Mouse (Mus musculus): ENCODE results near the gene Rnaseh2a. TPM values are rescaled to one million over a fixed set of nuclear protein-coding genes. Genes with fewer than 3 reads are reported as not detected.

Rnaseh2a gene
- polyA plus RNA-seq, 1 experiment from 2014 or later: 55.0 TPM

DNA sequence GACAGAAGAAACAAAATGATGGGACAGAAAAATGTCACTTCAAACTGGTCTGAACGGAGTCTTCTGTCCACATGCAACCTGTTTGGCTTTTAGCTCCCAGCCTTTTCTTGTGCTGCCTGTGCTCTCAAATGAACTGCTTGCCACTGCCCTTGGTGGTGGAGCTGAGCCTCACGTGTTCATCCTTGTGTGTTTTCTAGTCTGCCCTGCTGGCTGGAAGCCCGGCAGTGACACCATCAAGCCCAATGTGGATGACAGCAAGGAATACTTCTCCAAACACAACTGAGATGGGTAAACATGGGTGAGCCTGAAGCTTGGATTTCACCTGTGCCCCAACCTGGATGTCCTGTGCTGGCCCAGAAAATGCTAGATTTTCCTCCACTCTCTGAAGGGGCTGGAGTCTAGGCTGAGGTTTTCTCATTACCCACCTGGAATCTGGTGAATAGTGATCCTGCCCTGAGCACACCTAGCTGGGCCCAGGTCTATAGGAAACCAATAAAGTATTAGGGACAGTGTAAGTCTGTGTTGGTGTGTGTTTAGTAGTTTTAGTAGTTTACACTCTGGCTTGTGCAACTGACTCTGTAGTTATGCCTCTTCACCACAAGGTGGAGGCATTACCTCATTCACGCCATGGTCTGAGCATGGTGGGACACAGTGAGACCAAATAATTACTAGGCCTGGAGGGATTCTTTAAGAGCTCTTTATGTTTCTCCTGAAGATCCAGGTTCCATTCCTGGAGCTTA is 4.4 kb upstream of the Rnaseh2a start:
- Histone ChIP-seq H3K9ac (no peak overlapping the region), H3K27me3 (peaks cover 15% of the 10 kb centered on the region), H3K9me3 (no peaks in the 10 kb centered on the region), H3K4me1 (replicated peaks) (peaks cover 69% of the 10 kb centered on the region), H3K36me3 (peaks cover 44% of the 10 kb centered on the region), H3K27ac (replicated peaks) (no peak overlapping the region), H3K4me2 (no peak overlapping the region), H3K4me3 (no peak overlapping the region; the same call in 1 of the 2 replicates)
- no peak for ATAC-seq (ENCODE audit: low read depth)
- 62% methylated on average over 4 of the region's 4 CpGs for WGBS

- H3K4me1 ChIP-seq (replicated peaks): peaks cover 69% of the 10 kb centered on the region
- H3K9me3 ChIP-seq: no peaks in the 10 kb centered on the region
- H3K36me3 ChIP-seq: peaks cover 44% of the 10 kb centered on the region
- 96% methylated on average over 1 of the region's 1 CpGs for WGBS
- no peak overlapping the region for H3K4me2 ChIP-seq
- no peak overlapping the region for H3K4me3 ChIP-seq
- H3K9ac ChIP-seq: no peak overlapping the region
- no peak for ATAC-seq (ENCODE audit: low read depth)
- peaks cover 12% of the 10 kb centered on the region for H3K27me3 ChIP-seq
- no peak overlapping the region for H3K27ac ChIP-seq (replicated peaks)
Observed at GRCm38 (mm10) chr8:84973079-84973478, 3.5 kb upstream of the Rnaseh2a start.

DNA sequence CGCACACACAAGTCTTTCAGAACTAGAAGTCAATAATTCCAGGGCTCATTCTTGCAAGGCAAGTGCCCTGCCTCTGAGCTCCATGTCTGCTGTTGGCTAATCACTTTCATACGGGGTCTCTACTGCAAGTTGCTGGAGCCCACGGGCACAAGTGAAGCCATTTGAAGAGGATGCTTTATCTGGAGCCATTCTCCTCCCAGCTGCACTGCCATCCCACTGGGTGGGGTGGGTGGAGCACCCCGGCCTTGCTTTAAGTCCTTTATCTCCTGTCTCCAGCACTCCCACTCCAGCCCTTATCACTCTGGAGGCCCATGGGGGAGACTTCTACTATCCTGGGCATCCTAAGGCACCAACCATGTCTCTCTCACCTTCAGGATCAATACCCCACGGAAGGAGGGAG is 1.3 kb upstream of the Rnaseh2a start:
- WGBS: 68% methylated on average over 5 of the region's 5 CpGs
- Histone ChIP-seq H3K27me3 (no peaks in the 10 kb centered on the region), H3K4me3 (peak overlapping the region; percentile 87), H3K36me3 (peaks cover 44% of the 10 kb centered on the region), H3K4me1 (replicated peaks) (peaks cover 63% of the 10 kb centered on the region), H3K27ac (replicated peaks) (peak overlapping the region; percentile 87), H3K9ac (peak overlapping the region; percentile 99), H3K9me3 (no peaks in the 10 kb centered on the region), H3K4me2 (peak overlapping the region; percentile 98)
- ATAC-seq (ENCODE audit: low read depth): no peak

- Histone ChIP-seq H3K9ac (peak overlapping the region; percentile 99), H3K4me1 (replicated peaks) (peaks cover 62% of the 10 kb centered on the region), H3K4me2 (peak overlapping the region; percentile 98), H3K9me3 (no peaks in the 10 kb centered on the region), H3K36me3 (peaks cover 43% of the 10 kb centered on the region), H3K27ac (replicated peaks) (peak overlapping the region; percentile 87), H3K4me3 (peak overlapping the region; percentile 87), H3K27me3 (no peaks in the 10 kb centered on the region)
- WGBS: 9% methylated on average over 21 of the region's 21 CpGs
- ATAC-seq (ENCODE audit: low read depth): no peak
Observed at GRCm38 (mm10) chr8:84970135-84970790, 696 bp upstream of the Rnaseh2a start.

GRCm38 (mm10) chr8:84968650-84969049 is 917 bp downstream of the Rnaseh2a start:
- peaks cover 28% of the 10 kb centered on the region for H3K36me3 ChIP-seq
- WGBS: 12% methylated on average over 2 of the region's 2 CpGs
- ATAC-seq (ENCODE audit: low read depth): no peak
- no peaks in the 10 kb centered on the region for H3K9me3 ChIP-seq
- H3K4me2 ChIP-seq: peak overlapping the region; percentile 98
- H3K27ac ChIP-seq (replicated peaks): peak overlapping the region; percentile 87
- peak overlapping the region; percentile 99 for H3K9ac ChIP-seq
- no peaks in the 10 kb centered on the region for H3K27me3 ChIP-seq
- peaks cover 58% of the 10 kb centered on the region for H3K4me1 ChIP-seq (replicated peaks)
- H3K4me3 ChIP-seq: peak overlapping the region; percentile 87

DNA sequence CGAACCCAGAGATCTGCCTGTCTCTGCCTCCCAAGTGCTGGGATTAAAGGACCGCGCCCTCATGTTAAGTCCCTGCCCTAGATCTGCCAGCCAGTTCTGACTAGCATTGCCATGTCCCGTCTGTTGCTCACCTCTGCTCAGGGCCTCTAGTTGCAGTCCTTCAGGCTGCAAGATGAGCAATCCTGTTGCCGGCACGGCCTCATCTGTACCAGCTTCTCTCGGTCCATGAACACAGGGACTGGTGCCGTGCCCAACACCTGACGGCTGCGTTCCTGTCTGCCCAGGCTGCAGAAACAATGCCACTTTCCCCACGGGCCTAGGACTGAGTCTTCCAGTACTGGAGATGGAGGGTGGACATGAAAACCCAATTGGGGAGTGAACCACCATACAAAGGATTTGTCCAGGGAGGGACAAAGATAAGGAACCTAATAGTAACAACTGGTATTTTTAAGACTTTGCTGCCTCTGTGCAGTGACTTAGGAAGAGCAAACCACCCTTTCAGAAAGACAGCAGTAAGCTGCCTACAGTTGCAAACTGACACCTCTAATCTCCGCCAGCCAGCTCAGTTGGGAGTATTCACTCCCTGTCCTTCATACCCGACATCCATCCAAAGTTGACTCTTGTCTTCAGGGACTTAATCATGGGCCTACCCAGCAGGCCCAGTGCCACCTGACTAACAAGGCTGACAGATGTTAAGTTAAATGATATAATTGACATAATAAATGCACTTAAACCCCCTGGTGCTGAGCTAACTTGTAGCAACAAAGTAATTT is 1.8 kb downstream of the Rnaseh2a start:
- no peak for ATAC-seq (ENCODE audit: low read depth)
- no peaks in the 10 kb centered on the region for H3K9me3 ChIP-seq
- H3K4me1 ChIP-seq (replicated peaks): peaks cover 58% of the 10 kb centered on the region
- H3K4me2 ChIP-seq: no peak overlapping the region
- no peaks in the 10 kb centered on the region for H3K27me3 ChIP-seq
- no peak overlapping the region for H3K9ac ChIP-seq
- H3K4me3 ChIP-seq: 0 out of 2 replicates have a peak overlapping the region, but pooled peaks have one; percentile 1
- H3K27ac ChIP-seq (replicated peaks): no peak overlapping the region
- peaks cover 19% of the 10 kb centered on the region for H3K36me3 ChIP-seq
- 92% methylated on average over 13 of the region's 13 CpGs for WGBS

- Histone ChIP-seq H3K4me2 (peak overlapping the region; percentile 95), H3K9me3 (no peaks in the 10 kb centered on the region), H3K36me3 (peaks cover 8% of the 10 kb centered on the region), H3K9ac (no peak overlapping the region), H3K4me1 (replicated peaks) (peaks cover 49% of the 10 kb centered on the region), H3K4me3 (peak overlapping the region; percentile 68; the same call in 1 of the 2 replicates), H3K27ac (replicated peaks) (peak overlapping the region; percentile 79), H3K27me3 (no peaks in the 10 kb centered on the region)
- ATAC-seq (ENCODE audit: low read depth): no peak
- 46% methylated on average over 3 of the region's 3 CpGs for WGBS
Observed at GRCm38 (mm10) chr8:84966603-84967002, 3.0 kb downstream of the Rnaseh2a start.

DNA sequence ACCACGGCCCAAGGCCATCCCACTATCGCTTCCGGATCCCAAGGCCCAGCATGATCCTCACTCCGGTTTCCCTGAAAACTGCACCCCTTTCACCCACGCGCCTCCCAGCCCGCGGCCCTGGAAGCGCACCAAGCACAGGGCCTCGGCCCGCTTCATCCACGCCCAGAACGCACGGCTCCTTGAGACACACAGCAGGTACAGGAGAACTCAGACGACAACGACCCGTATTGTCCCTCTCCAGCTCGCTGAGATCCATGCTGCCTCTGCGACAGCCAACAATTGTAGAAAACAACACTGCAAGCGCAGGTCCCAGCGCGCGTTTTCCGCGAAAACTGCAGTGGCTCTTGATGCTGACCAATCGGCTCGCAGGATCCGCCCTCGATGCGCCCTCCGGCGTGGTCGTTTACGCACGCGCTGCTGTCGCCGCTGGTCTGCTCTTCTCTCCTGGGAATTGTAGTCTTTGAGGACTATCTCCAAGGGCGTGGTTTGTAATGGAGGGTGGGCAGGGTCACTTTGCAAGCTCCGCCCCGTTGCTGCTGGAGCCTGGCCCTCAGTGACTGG is 3.8 kb downstream of the Rnaseh2a start:
- H3K4me3 ChIP-seq: peak overlapping the region; percentile 68
- WGBS: under 1% methylated on average over 41 of the region's 41 CpGs
- peak overlapping the region; percentile 80 for H3K9ac ChIP-seq
- H3K4me2 ChIP-seq: peak overlapping the region; percentile 95
- H3K27me3 ChIP-seq: no peaks in the 10 kb centered on the region
- no peaks in the 10 kb centered on the region for H3K9me3 ChIP-seq
- H3K27ac ChIP-seq (replicated peaks): peak overlapping the region; percentile 79
- H3K4me1 ChIP-seq (replicated peaks): peaks cover 41% of the 10 kb centered on the region
- peak; percentile 79 for ATAC-seq (ENCODE audit: low read depth)
- H3K36me3 ChIP-seq: peaks cover under 1% of the 10 kb centered on the region; the same call in 1 of the 2 replicates

DNA sequence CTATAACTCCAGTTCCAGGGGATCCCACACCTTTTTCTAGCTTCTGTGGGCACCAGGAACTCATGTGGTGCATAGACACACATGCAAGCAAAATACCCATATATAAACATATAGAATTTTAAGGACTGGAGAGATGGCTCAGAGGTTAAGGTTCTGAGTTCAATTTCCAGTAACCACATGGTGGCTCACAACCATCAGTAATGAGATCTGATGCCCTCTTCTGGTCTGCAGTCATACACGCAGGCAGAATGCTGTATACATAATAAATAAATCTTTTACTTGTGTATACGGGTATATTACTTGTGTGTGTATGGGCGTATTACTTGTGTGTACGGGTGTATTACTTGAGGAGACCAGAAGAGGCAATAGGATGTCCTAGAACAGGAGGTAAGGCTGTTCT is 5.6 kb downstream of the Rnaseh2a start:
- ATAC-seq (ENCODE audit: low read depth): no peak
- no peak overlapping the region for H3K4me2 ChIP-seq
- H3K4me1 ChIP-seq (replicated peaks): peaks cover 34% of the 10 kb centered on the region
- peaks cover 9% of the 10 kb centered on the region for H3K36me3 ChIP-seq
- H3K27me3 ChIP-seq: no peaks in the 10 kb centered on the region
- H3K4me3 ChIP-seq: no peak overlapping the region
- WGBS: 87% methylated on average over 4 of the region's 4 CpGs
- no peaks in the 10 kb centered on the region for H3K9me3 ChIP-seq
- no peak overlapping the region for H3K27ac ChIP-seq (replicated peaks)
- H3K9ac ChIP-seq: no peak overlapping the region

- WGBS: 96% methylated on average over 7 of the region's 7 CpGs
- no peak for ATAC-seq (ENCODE audit: low read depth)
Observed at GRCm38 (mm10) chr8:84959811-84960210, 9.8 kb downstream of the Rnaseh2a start.

DNA sequence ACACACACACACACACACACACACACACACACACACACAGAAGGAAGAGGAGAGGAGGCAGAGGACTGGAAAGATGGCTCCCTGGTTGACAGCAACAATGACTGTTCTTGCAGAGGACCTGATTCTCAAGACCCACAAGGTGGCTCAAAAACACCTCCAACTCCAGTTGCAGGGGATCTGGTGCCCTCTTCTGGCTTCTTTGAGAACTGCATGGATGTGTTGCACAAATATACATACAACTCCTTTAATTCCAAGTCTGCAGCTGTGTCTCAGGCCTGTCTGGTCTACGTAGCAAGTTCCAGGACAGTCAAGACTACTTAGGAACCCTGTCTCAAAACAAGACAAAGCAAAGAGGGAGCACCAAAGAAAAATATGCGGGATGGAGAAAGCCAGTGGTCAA is 12.8 kb downstream of the Rnaseh2a start:
- peaks cover 28% of the 10 kb centered on the region for H3K36me3 ChIP-seq
- no peaks in the 10 kb centered on the region for H3K9me3 ChIP-seq
- H3K4me2 ChIP-seq: no peak overlapping the region
- 0 out of 2 replicates have a peak, but pooled peaks have one; percentile 25 for ATAC-seq (ENCODE audit: low read depth)
- H3K4me3 ChIP-seq: no peak overlapping the region
- 38% methylated on average over 2 of the region's 2 CpGs for WGBS
- H3K27ac ChIP-seq (replicated peaks): no peak overlapping the region
- H3K9ac ChIP-seq: no peak overlapping the region
- peaks cover 22% of the 10 kb centered on the region for H3K27me3 ChIP-seq
- H3K4me1 ChIP-seq (replicated peaks): no peaks in the 10 kb centered on the region

More at GRCm38 (mm10) chr8:84959811-84960210, 9.8 kb downstream of the Rnaseh2a start:
- Histone ChIP-seq H3K9me3 (no peaks in the 10 kb centered on the region), H3K27me3 (no peaks in the 10 kb centered on the region), H3K4me1 (replicated peaks) (peaks cover 1% of the 10 kb centered on the region), H3K27ac (replicated peaks) (no peak overlapping the region), H3K4me3 (no peak overlapping the region), H3K36me3 (peaks cover 28% of the 10 kb centered on the region), H3K9ac (no peak overlapping the region), H3K4me2 (no peak overlapping the region)

All from neural tube, embryonic 13.5 days (tissue).